Mouse (Mus musculus): ENCODE measurements around the gene Pou5f1. TPM values are rescaled to one million over a fixed set of nuclear protein-coding genes. Genes with fewer than 3 reads are reported as not detected.
"Not testable (repeated sequence)": the region's sequence is repeated elsewhere in the genome, so short reads cannot be mapped to it uniquely, and the experiment has no call there.

The Pou5f1 gene
- not detected for total RNA-seq (2022)

- no peak for DNase-seq (ENCODE audit: low spot score in 2 of 2)
Observed at GRCm38 (mm10) chr17:35505776-35506175, at the start of gene Pou5f1. TSS of gene Pou5f1 (plus strand) at chr17:35506018.

GRCm38 (mm10) chr17:35458247-35458646 lies 47.6 kb upstream of the Pou5f1 start:
- not testable (repeated sequence) for DNase-seq (ENCODE audit: low spot score in 2 of 2)

GRCm38 (mm10) chr17:35460513-35461341 lies 45.1 kb upstream of the Pou5f1 start:
- not testable (repeated sequence) for DNase-seq (ENCODE audit: low spot score in 2 of 2)

GRCm38 (mm10) chr17:35465651-35466050 lies 40.2 kb upstream of the Pou5f1 start:
- not testable (repeated sequence) for DNase-seq (ENCODE audit: low spot score in 2 of 2)

DNA sequence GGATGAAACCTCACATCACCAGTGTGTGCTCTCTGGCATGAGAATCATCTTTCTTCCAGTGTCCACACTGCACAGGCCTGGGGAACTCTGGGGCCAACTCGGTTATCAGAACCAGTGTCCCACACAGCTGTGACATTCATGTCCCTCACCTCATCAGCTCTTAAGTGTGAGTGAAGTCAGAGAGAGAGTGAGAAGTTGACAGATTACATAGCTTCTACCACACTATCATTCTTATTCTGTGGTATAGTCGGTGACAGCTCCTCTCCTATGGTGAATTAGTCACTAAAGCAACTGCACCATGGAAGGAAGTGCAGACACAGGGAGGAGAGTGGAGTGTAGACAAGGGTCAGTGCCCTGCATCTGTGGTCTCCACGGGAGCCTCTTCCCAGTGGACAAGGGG lies 36.9 kb upstream of the Pou5f1 start:
- not testable (repeated sequence) for DNase-seq (ENCODE audit: low spot score in 2 of 2)

DNA sequence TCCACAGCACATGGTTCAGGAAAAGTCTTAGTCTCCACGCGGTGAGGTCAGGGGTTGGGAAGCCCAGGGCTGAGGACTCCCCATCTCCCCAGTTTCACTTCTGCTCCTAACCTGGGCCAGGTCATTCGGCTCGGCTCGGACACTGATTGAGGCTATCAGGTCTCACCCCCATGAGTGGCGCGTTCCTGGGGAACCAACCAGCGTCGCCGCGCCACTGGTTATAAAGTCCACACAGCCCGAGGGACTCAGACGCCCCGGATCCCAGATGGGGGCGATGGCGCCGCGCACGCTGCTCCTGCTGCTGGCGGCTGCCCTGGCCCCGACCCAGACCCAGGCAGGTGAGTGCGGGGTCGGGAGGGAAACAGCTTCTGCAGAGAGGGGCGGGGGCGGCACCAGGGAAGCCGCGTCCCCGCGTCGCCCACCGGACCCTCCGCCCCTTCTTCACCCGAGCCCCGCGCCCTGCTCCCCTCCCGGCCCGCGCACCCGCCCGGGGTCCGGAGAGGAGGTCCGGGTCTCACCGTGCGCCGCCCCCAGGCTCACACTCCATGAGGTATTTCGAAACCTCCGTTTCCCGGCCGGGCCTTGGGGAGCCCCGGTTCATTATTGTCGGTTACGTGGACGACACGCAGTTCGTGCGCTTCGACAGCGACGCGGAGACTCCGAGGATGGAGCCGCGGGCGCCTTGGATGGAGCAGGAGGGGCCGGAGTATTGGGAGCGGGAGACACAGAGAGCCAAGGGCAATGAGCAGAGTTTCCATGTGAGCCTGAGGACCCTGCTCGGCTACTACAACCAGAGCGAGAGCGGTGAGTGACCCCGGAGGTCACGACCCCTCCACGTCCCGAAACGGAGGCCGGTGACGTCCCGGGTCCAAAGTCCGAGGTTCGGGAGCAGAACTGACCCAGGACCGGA lies 35.7 kb upstream of the Pou5f1 start, which contains the start of gene H2-Q10:
TSS of gene H2-Q10 (plus strand) at position 248 of the 910 bp plus-strand sequence.
- DNase-seq (ENCODE audit: low spot score in 2 of 2): no peak

- peak in 1 of 2 experiments; percentile 10 for DNase-seq (ENCODE audit: low spot score in 2 of 2)
Observed at GRCm38 (mm10) chr17:35484066-35484465, 21.8 kb upstream of the Pou5f1 start.

GRCm38 (mm10) chr17:35485702-35486101 lies 20.1 kb upstream of the Pou5f1 start:
- no peak for DNase-seq (ENCODE audit: low spot score in 2 of 2)

GRCm38 (mm10) chr17:35486726-35487125 lies 19.1 kb upstream of the Pou5f1 start:
- DNase-seq (ENCODE audit: low spot score in 2 of 2): no peak

GRCm38 (mm10) chr17:35488041-35488440 lies 17.8 kb upstream of the Pou5f1 start:
- DNase-seq (ENCODE audit: low spot score in 2 of 2): no peak

DNA sequence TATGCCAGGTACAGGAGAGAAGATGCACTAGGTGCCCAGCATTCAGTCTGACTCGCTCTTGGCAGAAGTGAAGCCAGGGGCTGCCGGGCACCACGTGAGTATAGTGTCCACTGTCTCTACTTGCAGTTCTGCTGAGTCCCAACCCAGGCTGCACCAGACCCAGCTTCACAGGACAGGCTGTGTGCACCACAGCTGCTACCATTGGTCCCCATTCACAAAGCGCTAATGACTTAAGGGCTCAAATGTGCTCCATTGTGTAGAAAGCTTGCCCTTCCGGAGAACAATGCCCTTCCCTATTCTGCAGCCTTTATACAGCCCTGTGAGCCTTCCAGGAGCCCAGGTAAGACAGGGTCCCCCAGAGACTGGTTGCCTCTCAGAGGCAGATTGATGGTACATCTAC lies 15.5 kb upstream of the Pou5f1 start:
- DNase-seq (ENCODE audit: low spot score in 2 of 2): no peak

DNA sequence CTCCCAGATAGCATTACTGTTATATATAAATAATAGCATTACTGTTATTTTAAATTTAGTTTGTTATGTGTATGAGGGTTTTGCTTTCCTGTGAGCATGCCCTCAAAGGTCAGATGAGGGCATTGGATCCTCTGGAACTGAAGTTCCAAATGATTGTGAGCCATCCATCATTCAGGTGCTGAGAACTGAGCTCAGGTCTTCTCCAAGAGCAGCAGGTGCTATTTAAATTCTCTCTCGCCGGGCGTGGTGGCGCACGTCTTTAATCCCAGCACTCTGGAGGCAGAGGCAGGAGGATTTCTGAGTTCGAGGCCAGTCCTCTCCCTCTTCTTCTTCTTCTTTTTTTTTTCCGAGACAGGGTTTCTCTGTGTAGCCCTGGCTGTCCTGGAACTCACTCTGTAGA lies 8.7 kb upstream of the Pou5f1 start:
- no peak for DNase-seq (ENCODE audit: low spot score in 2 of 2)

- DNase-seq (ENCODE audit: low spot score in 2 of 2): no peak
Observed at GRCm38 (mm10) chr17:35502226-35502625, 3.6 kb upstream of the Pou5f1 start.

GRCm38 (mm10) chr17:35502762-35503161 lies 3.1 kb upstream of the Pou5f1 start:
- DNase-seq (ENCODE audit: low spot score in 2 of 2): no peak

- no peak for DNase-seq (ENCODE audit: low spot score in 2 of 2)
Observed at GRCm38 (mm10) chr17:35503849-35504248, 2.0 kb upstream of the Pou5f1 start.

GRCm38 (mm10) chr17:35504628-35505481 lies 963 bp upstream of the Pou5f1 start:
- no peak for DNase-seq (ENCODE audit: low spot score in 2 of 2)

DNA sequence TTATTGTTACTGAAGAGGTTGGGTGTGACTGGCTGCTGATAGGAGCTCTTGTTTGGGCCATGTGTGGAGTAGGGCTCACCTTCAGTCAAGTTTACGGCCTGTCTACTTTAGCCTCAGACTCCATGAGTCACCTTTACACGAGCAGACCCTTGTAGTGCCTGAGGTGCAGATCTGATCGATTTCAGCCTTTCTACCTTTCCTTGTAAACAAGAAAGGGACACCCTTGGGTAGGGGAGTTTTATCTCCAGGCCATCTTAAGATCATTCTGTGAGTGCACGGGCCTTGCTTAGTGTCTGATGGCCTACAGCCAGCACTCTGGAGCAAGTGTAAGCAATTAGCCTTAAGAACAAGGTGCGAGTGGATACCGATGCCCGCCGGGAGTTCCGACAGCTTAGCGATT lies 1.1 kb downstream of the Pou5f1 start:
- DNase-seq (ENCODE audit: low spot score in 2 of 2): no peak

DNA sequence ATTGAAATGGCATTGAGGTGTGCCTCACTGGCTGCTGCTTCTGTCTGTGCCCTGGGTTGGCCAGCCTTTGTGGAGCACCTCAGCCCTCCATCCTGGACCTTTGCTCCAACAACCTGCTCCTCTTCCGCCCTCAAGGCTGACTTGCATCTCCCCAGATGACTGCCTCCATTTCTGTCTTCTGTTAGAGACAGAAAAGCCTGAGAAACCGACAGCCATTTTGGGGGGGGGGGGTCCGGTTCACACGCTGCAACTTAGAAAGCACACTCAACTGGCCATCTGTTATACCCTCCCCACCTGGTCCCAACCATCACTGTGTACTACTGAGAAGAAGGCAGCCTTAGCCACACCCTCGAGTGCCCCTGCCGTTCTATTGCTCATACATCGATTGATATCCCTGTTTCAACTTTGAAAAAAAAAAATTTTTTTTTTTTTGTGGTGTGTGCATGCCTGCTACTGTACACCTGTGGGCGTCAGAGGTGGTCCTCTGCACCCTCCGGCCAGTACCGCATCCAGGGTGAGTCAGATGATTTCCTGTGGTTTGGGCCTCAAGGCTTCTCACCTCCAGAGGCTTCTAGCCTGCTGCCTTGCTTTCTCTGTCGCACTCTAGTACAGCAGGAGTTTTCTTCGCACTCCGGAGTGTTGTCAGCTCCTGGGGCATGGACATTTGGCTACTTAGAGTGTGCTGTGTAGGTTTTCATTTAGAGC lies 1.9 kb downstream of the Pou5f1 start:
- DNase-seq (ENCODE audit: low spot score in 2 of 2): no peak

GRCm38 (mm10) chr17:35508279-35508678 lies 2.5 kb downstream of the Pou5f1 start:
- not testable (repeated sequence) for DNase-seq (ENCODE audit: low spot score in 2 of 2)

- DNase-seq (ENCODE audit: low spot score in 2 of 2): no peak
Observed at GRCm38 (mm10) chr17:35509284-35509683, 3.5 kb downstream of the Pou5f1 start.
